Mouse (Mus musculus) liver, embryonic 11.5 days (tissue): ENCODE measurements around the gene Chic1. TPM values are rescaled to one million over a fixed set of nuclear protein-coding genes. Genes with fewer than 3 reads are reported as not detected.
A peak's percentile ranks its signal among the peaks of the same experiment; 100 is the strongest.

Experiments
- ATAC-seq: fragments of 200-750 bp; cut with Nextera tagmentation; replicated peaks from 2 replicates; pipeline ENCODE4 v1.8.0; 2017; ENCODE audit warnings: moderate number of reproducible peaks, mild to moderate bottlenecking, moderate TSS enrichment, moderate library complexity; ENCODE audit not compliant: low FRiP score
- DNase-seq: peaks from one replicate; pipeline ENCODE4 v3.0.0-alpha.2; 2017; ENCODE audit warnings: low spot score
- H3K27ac ChIP-seq: fragments of 300-500 bp; sonication (generic); 2 replicates; pipeline ENCODE4 v1.5.1; 2014; ENCODE audit warnings: mild to moderate bottlenecking, low read depth, low read length, control low read depth
- H3K27me3 ChIP-seq: fragments of 300-500 bp; sonication (generic); replicated peaks from 2 replicates; pipeline ENCODE4 v1.6.1; 2014; ENCODE audit warnings: low read length, mixed read lengths; ENCODE audit not compliant: control insufficient read depth, insufficient read depth
- H3K36me3 ChIP-seq: fragments of 300-500 bp; sonication (generic); 2 replicates; pipeline ENCODE4 v1.6.1; 2014; ENCODE audit warnings: mild to moderate bottlenecking, low read length, moderate library complexity, mixed read lengths; ENCODE audit not compliant: control insufficient read depth, insufficient read depth
- H3K4me1 ChIP-seq: fragments of 300-500 bp; sonication (generic); replicated peaks from 2 replicates; pipeline ENCODE4 v1.6.1; 2014; ENCODE audit warnings: low read length, mixed read lengths; ENCODE audit not compliant: control insufficient read depth, insufficient read depth
- H3K4me2 ChIP-seq: fragments of 300-500 bp; sonication (generic); 2 replicates; pipeline ENCODE4 v1.6.1; 2014; ENCODE audit warnings: mild to moderate bottlenecking, control low read depth, moderate library complexity
- H3K4me3 ChIP-seq: fragments of 300-500 bp; sonication (generic); 2 replicates; pipeline ENCODE4 v1.5.1; 2014; ENCODE audit warnings: low read depth, low read length, control low read depth
- H3K9ac ChIP-seq: fragments of 300-500 bp; sonication (generic); 2 replicates; pipeline ENCODE4 v1.6.1; 2014; ENCODE audit warnings: low read depth, low read length, control low read depth
- H3K9me3 ChIP-seq: fragments of 300-500 bp; sonication (generic); 2 replicates; pipeline ENCODE4 v1.6.1; 2016; ENCODE audit warnings: low read length, inconsistent platforms, mixed read lengths; ENCODE audit not compliant: control insufficient read depth
- WGBS: fragments of 180-500 bp; shearing (Covaris S2); extraction: QIAGEN DNeasy Blood & Tissue Kit; methylation state at CpG from one replicate; pipeline ENCODE4 v1.1.7; 2014; 5-methylcytosine and 5-hydroxymethylcytosine counted together
- polyA plus RNA-seq: library from polyadenylated mRNA; unstranded; fragments of >200 nt; fragmentation: Nextera tagmentation; extraction: Ambion mirVana; gene quantifications from 2 replicates; pipeline ENCODE4 v1.2.1, GENCODE M21; 2014

Gene Chic1
- polyA plus RNA-seq, 1 experiment from 2014 or later = 1.6 TPM

DNA sequence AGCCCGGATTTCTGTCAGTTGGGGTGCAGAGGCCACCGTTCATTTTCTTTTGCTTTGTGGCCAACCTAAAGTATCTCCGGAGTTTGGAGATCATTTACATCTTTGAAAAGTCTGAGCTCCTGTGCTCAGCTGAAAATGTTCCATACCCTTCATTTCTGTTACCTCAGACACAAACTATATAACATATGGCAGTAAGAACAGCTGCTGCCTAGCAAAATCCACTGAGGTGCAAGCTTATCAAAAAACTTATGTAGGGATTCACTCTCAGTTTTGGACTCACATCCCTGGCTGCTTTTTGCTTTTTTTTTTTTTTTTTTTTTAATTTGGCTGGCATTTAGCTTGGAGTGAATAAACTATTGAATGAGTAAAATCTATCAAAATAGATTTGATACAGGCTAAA lies 31.9 kb downstream of the Chic1 start:
- no peaks in the 10 kb centered on the region for H3K36me3 ChIP-seq
- no peak overlapping the region for H3K4me3 ChIP-seq
- 82% methylated on average over 3 of the region's 3 CpGs for WGBS
- no peak overlapping the region for H3K27ac ChIP-seq
- no peaks in the 10 kb centered on the region for H3K9me3 ChIP-seq
- no peak overlapping the region for H3K4me2 ChIP-seq
- no peak for DNase-seq
- H3K27me3 ChIP-seq = peaks cover 9% of the 10 kb centered on the region
- H3K4me1 ChIP-seq = no peaks in the 10 kb centered on the region
- no peak for ATAC-seq
- H3K9ac ChIP-seq = no peak overlapping the region

DNA sequence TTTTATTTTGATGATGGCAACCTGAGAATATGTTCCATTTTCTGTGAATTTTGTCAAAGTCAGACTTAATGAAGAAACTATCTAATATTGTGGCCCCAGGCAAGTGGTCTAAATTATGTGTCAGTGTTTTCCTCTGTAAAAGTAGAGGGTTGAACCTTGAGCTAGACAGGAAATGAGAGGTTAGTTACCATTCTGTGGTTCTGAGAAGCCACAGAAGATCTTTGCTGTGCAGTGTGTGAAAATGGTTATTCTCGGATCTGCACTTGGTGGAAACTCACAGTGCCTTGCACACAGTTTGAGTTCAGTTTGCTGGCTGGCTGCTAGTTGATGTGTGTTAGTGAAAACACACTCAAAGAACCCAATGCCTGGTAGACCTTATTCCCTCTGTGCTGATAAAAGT lies 37.6 kb downstream of the Chic1 start:
- no peaks in the 10 kb centered on the region for H3K9me3 ChIP-seq
- H3K4me3 ChIP-seq = no peak overlapping the region
- no peak overlapping the region for H3K27ac ChIP-seq
- H3K9ac ChIP-seq = no peak overlapping the region
- H3K4me1 ChIP-seq = no peaks in the 10 kb centered on the region
- ATAC-seq (no peak), DNase-seq (no peak)
- 56% methylated on average over 1 of the region's 1 CpGs for WGBS
- peaks cover 23% of the 10 kb centered on the region for H3K27me3 ChIP-seq
- no peaks in the 10 kb centered on the region for H3K36me3 ChIP-seq
- H3K4me2 ChIP-seq = no peak overlapping the region

DNA sequence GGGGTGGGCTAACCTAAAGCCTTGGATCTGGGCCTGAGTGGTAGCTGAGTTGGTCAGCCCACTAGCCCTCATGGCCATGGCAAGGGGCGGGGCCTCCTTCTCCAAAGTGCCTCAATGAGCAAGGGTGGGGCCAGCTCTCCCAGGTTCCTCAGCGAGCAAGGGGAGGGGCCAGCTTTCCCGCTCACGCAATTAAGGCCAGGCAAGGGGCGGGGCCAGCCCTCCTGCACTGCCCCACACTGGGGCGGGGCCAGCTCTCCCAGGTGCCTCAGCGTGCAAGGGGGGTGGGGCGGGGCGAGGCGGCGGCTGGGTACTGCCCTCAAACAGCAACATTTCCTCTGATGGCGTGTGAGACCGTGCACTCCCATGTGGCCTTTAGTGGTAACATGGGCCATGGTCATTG lies 48.7 kb downstream of the Chic1 start:
- Histone ChIP-seq H3K4me3 (no peak overlapping the region), H3K4me2 (no peak overlapping the region), H3K9ac (no peak overlapping the region), H3K27me3 (peaks cover 24% of the 10 kb centered on the region), H3K27ac (no peak overlapping the region), H3K36me3 (no peaks in the 10 kb centered on the region), H3K4me1 (no peaks in the 10 kb centered on the region), H3K9me3 (no peaks in the 10 kb centered on the region)
- peak; percentile 34 for DNase-seq
- WGBS = 44% methylated on average over 13 of the region's 13 CpGs
- peak; percentile 77 for ATAC-seq

DNA sequence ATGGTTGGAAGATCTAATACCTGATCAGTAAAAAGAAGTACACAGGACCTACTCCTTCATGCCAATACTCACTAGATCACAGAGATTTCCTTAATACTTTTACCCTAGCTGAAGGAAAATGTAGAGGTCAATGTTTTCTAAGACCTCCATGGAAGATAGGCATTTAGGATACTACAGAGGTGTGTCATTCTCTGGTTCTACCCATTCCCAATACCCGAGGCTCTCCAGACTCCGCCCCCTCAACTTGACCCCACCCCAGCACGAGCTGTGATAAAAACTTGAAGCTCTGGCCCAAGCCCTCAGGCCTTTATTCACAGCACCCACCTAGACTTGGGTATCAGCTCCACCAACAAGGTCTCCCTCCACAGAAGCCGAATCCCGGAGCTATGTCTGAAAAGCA lies 57.9 kb downstream of the Chic1 start, which contains the start of gene Tsx:
TSS of gene Tsx (plus strand) at position 301 of the 400 bp plus-strand sequence.
- no peaks in the 10 kb centered on the region for H3K36me3 ChIP-seq
- no peaks in the 10 kb centered on the region for H3K9me3 ChIP-seq
- H3K4me2 ChIP-seq = no peak within 1 kb of the TSS
- H3K27me3 ChIP-seq = peaks cover 46% of the 10 kb centered on the region
- no peak within 1 kb of the TSS for H3K4me3 ChIP-seq
- no peak within 1 kb of the TSS for H3K27ac ChIP-seq
- ATAC-seq = no peak
- no peak for DNase-seq
- no peaks in the 10 kb centered on the region for H3K4me1 ChIP-seq
- 71% methylated on average over 5 of the region's 5 CpGs for whole genome bisulfite sequencing
- no peak within 1 kb of the TSS for H3K9ac ChIP-seq

DNA sequence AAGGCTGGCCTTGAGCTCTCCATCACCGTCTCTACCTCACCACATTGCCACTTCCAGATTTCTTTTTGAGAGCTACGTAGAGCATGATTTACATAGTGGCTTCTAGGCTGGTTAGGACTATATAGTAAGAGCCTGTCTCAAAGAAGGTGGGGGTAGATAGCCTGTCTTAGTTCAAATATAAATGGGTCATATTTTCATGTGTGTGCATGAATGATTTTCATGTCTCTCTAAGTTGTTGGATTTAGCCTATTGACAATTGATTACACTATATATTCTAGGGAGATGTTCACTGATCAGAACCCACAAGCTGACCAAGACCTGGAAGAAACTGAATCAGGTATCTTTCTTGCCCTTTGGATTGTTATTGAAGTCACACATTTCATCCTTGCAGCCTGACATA lies 65.4 kb downstream of the Chic1 start, which contains the start of gene Gm26992:
TSS of gene Gm26992 (plus strand) at position 301 of the 400 bp plus-strand sequence.
- no peaks in the 10 kb centered on the region for H3K4me1 ChIP-seq
- H3K9me3 ChIP-seq = no peaks in the 10 kb centered on the region
- no peak within 1 kb of the TSS for H3K9ac ChIP-seq
- no peaks in the 10 kb centered on the region for H3K36me3 ChIP-seq
- H3K27ac ChIP-seq = no peak within 1 kb of the TSS
- H3K4me3 ChIP-seq = no peak within 1 kb of the TSS
- no peak within 1 kb of the TSS for H3K4me2 ChIP-seq
- 76% methylated on average over 2 of the region's 2 CpGs for WGBS
- DNase-seq (no peak), ATAC-seq (no peak)
- H3K27me3 ChIP-seq = peaks cover 26% of the 10 kb centered on the region

DNA sequence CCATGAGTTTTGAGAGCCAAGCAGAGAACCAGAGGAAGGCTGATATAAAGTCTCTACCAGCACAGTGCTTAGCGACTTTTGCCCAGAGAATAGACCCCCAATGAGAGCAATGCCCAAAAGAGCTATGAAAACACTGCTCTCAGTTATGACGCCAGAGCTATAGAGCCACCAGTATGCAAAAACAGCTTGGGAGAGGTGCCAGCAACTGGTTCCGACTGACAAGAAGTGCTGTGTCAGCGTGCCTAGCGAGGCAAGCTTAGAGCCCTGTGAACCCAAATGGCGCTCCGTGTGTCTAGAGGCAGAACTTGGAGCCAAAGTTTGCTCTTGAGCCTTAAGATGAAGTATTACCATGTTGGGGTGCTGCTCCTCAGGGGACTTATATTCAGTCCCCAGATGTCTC lies 71.4 kb downstream of the Chic1 start:
- WGBS = 70% methylated on average over 7 of the region's 7 CpGs
- no peaks in the 10 kb centered on the region for H3K4me1 ChIP-seq
- no peak for DNase-seq
- H3K4me3 ChIP-seq = no peak overlapping the region
- H3K27me3 ChIP-seq = peaks cover 15% of the 10 kb centered on the region
- no peaks in the 10 kb centered on the region for H3K9me3 ChIP-seq
- H3K27ac ChIP-seq = no peak overlapping the region
- no peak for ATAC-seq
- H3K9ac ChIP-seq = no peak overlapping the region
- no peaks in the 10 kb centered on the region for H3K36me3 ChIP-seq
- no peak overlapping the region for H3K4me2 ChIP-seq

DNA sequence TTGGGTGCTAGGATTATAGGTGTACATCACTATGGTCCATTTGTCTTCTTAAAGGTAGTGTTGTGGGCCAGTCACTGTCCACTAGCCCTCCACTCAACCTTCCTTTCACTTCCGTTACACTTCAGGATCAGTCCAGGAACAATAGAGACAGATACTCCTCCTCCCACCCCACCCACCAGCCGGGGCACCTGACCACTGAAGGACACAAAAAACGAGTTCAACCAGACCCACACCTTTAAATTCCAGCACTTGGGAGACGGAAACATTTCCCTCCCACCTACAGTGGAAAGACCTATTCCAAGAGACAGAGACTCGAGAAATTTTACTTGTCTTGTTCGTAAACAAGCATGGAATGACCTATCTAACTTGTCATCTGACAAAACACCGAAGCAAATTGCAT lies 76.0 kb downstream of the Chic1 start:
- Histone ChIP-seq H3K4me3 (no peak overlapping the region), H3K27me3 (peaks cover 31% of the 10 kb centered on the region), H3K36me3 (no peaks in the 10 kb centered on the region), H3K4me2 (no peak overlapping the region), H3K9me3 (no peaks in the 10 kb centered on the region), H3K4me1 (no peaks in the 10 kb centered on the region), H3K9ac (no peak overlapping the region), H3K27ac (no peak overlapping the region)
- no peak for DNase-seq
- WGBS = 73% methylated on average over 7 of the region's 7 CpGs
- ATAC-seq = no peak

DNA sequence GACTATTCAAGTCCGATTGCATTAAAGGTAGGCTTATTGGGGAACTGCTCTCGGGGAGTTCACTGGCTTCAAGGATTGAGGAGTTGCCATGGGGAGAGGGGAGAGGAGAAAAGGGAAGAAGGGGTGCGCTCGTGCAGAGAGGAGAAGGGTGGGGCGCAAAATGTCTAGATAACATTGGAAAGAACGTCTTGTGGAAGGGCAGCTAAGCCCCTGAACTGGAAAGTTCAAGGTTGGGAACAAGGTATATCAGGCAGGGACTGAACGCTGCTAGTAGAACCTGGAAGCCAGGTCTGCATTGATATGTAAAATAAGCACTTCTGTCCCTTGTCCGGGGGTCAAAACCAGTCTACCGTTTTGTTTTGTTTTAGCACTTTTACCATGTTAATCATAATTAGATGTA lies 81.7 kb downstream of the Chic1 start:
- Histone ChIP-seq H3K27ac (no peak overlapping the region), H3K4me1 (no peaks in the 10 kb centered on the region), H3K9ac (no peak overlapping the region), H3K9me3 (no peaks in the 10 kb centered on the region), H3K4me3 (no peak overlapping the region), H3K4me2 (no peak overlapping the region), H3K27me3 (peaks cover 41% of the 10 kb centered on the region), H3K36me3 (no peaks in the 10 kb centered on the region)
- 22% methylated on average over 9 of the region's 9 CpGs for WGBS
- no peak for DNase-seq
- ATAC-seq = no peak

DNA sequence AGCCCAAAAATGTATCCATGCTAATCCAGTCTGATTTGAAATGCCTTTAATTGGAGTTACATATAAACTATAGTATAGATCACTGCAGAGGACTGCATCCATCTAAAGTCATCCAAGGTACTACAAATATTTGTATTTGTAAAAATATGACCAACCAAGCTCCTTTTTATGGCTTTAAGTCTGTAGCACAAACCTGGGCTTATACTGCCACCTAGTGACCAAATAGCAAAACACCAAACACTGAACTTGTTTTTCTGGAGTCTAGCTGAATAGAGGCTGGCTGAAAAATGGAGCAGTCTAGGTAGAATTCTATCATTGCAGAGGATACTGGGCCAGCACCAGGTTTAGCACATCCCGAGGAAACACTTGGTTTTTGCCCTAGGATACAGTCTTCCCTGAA lies 84.5 kb downstream of the Chic1 start:
- no peak for DNase-seq
- H3K27me3 ChIP-seq = peaks cover 37% of the 10 kb centered on the region
- 5% methylated on average over 1 of the region's 1 CpGs for WGBS

More for the DNA sequence above, 84.5 kb downstream of the Chic1 start:
- Histone ChIP-seq H3K4me2 (no peak overlapping the region), H3K27ac (no peak overlapping the region), H3K36me3 (no peaks in the 10 kb centered on the region), H3K9me3 (no peaks in the 10 kb centered on the region), H3K4me1 (no peaks in the 10 kb centered on the region), H3K9ac (no peak overlapping the region), H3K4me3 (no peak overlapping the region)
- no peak for ATAC-seq
